Mouse (Mus musculus): ENCODE results near the gene Nebl. TPM values are rescaled to one million over a fixed set of nuclear protein-coding genes. Genes with fewer than 3 reads are reported as not detected.

The Nebl gene
- polyA plus RNA-seq, 1 experiment from 2014 or later: 13.8 TPM

DNA sequence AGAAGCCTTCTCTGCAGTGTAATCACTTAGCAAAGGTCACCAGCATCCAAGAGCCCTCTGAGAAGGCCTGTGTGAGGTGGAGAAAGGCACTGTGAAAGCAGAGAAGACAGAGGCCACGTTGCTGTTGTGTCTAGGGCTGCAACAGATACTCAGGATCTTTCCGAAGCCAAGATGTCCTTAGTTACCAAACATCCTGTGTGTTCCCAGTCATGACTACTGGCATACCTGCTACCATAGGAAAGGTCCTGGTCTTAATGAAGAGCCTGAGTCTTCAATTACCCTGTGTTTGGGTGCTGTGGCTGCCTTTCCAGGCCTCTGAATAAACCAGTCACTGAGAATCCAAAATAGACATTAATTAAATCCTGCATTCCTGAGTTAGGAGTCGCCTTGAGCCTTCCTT lies 81.5 kb downstream of the Nebl start:
- H3K4me3 ChIP-seq (replicated peaks; ENCODE audit: low read length): no peak overlapping the region
- no peak overlapping the region for H3K27ac ChIP-seq (ENCODE audit: low read length)
- no peak overlapping the region for H3K4me2 ChIP-seq (ENCODE audit: low read length)
- 0 out of 2 replicates have a peak, but pooled peaks cover 2% of the 10 kb centered on the region for H3K9me3 ChIP-seq (ENCODE audit: control insufficient read depth, low read length)
- no peaks in the 10 kb centered on the region for H3K4me1 ChIP-seq (replicated peaks; ENCODE audit: control insufficient read depth, insufficient read depth, low read length)
- 26% methylated on average over 3 of the region's 3 CpGs for WGBS
- no peaks in the 10 kb centered on the region for H3K36me3 ChIP-seq (ENCODE audit: control insufficient read depth, insufficient read depth)
- no peak overlapping the region for H3K9ac ChIP-seq (replicated peaks; ENCODE audit: low read depth, low read length)
- no peak for ATAC-seq
- H3K27me3 ChIP-seq (replicated peaks; ENCODE audit: control insufficient read depth, insufficient read depth, low read length): no peaks in the 10 kb centered on the region

DNA sequence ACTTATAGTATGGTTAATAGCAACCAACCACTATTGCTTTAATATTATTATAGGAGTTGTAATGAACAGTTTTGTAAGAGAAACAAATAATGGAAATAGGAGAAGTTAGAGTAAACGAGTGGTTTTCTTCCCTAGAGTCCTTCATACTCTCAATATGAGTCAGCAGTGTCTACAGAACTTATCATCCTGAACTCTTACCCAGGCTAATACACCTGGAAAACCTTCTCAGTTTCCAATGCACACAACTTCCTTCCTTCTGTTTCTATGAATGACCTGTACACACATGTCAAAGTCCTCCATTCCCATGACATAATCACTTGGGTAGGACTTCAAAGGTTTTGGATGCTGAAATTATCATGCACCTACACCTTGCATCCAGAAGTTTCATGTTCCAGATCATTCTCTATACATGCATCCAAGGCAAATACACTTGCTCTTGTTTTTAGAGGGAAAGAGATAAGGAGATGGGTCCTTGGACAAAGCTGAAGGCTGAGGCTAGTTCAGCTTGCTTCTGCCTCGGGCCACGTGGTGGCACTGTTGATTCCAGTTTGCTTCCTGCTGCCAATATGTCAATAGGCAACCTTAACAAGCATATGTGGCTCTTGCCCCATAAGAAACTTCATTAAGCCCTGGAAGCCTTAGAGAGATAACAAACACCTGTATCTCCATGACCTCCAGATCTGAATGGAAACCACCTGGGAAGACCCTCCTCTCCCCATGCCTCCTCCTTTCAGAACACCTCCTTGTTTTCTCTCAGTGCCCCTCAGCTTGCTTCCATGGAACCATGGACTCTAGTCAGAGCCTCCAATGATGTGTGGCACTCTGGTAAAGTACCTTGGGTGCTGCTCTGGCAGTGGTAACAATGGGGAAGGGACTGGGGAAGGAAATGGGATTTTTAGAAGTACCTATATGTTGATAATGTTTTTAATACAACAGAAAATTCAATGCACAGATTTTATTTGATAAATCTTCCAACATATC lies 86.7 kb downstream of the Nebl start:
- Histone ChIP-seq H3K4me2 (ENCODE audit: low read length) (no peak overlapping the region), H3K4me1 (replicated peaks; ENCODE audit: control insufficient read depth, insufficient read depth, low read length) (no peaks in the 10 kb centered on the region), H3K27ac (ENCODE audit: low read length) (no peak overlapping the region), H3K9me3 (ENCODE audit: control insufficient read depth, low read length) (no peaks in the 10 kb centered on the region), H3K36me3 (ENCODE audit: control insufficient read depth, insufficient read depth) (no peaks in the 10 kb centered on the region), H3K27me3 (replicated peaks; ENCODE audit: control insufficient read depth, insufficient read depth, low read length) (no peaks in the 10 kb centered on the region), H3K4me3 (replicated peaks; ENCODE audit: low read length) (no peak overlapping the region), H3K9ac (replicated peaks; ENCODE audit: low read depth, low read length) (no peak overlapping the region)
- WGBS: 33% methylated on average over 3 of the region's 3 CpGs
- ATAC-seq: peak; percentile 79

DNA sequence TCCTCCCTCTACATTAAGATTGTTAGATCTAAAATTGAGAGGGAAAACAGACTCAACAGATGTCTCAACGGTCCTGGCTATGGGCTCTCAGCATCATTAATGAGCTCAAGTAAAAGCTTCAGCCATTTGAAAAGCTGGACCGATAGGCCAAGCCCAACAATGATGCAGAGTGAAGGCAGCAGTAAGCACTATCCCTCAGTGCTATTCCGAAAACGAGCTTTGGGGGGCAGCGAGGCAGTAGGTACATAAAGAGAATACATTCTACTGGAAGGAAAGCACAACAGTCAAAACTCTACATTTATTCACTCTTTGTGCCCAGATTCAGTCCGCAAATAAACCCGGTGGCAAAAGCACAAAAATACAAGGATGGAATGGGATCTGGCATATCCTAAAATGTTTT lies 87.4 kb downstream of the Nebl start:
- no peaks in the 10 kb centered on the region for H3K27me3 ChIP-seq (replicated peaks; ENCODE audit: control insufficient read depth, insufficient read depth, low read length)
- no peak overlapping the region for H3K4me3 ChIP-seq (replicated peaks; ENCODE audit: low read length)
- WGBS: 45% methylated on average over 7 of the region's 7 CpGs
- H3K4me2 ChIP-seq (ENCODE audit: low read length): no peak overlapping the region
- no peaks in the 10 kb centered on the region for H3K36me3 ChIP-seq (ENCODE audit: control insufficient read depth, insufficient read depth)
- H3K4me1 ChIP-seq (replicated peaks; ENCODE audit: control insufficient read depth, insufficient read depth, low read length): peaks cover 2% of the 10 kb centered on the region; the same call in 1 of the 2 replicates
- no peak overlapping the region for H3K9ac ChIP-seq (replicated peaks; ENCODE audit: low read depth, low read length)
- no peak overlapping the region for H3K27ac ChIP-seq (ENCODE audit: low read length)
- ATAC-seq: no peak
- H3K9me3 ChIP-seq (ENCODE audit: control insufficient read depth, low read length): no peaks in the 10 kb centered on the region

DNA sequence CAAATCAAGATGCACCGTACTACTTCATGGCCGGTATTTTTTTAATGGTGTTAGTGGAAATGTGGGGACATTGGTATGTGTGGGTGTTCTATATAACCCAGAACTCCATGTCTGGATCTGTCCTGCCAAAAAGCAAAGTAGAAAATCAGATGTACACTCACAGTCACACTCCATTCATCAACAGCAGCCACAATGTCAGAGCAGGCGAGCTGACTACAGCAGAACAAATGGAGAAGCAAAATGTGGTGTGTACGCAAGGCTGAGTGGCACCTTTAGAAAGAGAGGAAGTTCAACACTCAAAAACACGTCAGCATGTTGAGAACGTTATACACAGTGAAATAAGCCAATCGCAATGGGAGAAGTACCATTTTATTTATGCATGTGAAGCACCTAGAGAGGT lies 88.5 kb downstream of the Nebl start:
- Histone ChIP-seq H3K9ac (replicated peaks; ENCODE audit: low read depth, low read length) (no peak overlapping the region), H3K9me3 (ENCODE audit: control insufficient read depth, low read length) (no peaks in the 10 kb centered on the region), H3K4me2 (ENCODE audit: low read length) (no peak overlapping the region), H3K36me3 (ENCODE audit: control insufficient read depth, insufficient read depth) (no peaks in the 10 kb centered on the region), H3K4me3 (replicated peaks; ENCODE audit: low read length) (no peak overlapping the region), H3K4me1 (replicated peaks; ENCODE audit: control insufficient read depth, insufficient read depth, low read length) (peaks cover 5% of the 10 kb centered on the region; the same call in 1 of the 2 replicates), H3K27ac (ENCODE audit: low read length) (no peak overlapping the region), H3K27me3 (replicated peaks; ENCODE audit: control insufficient read depth, insufficient read depth, low read length) (no peaks in the 10 kb centered on the region)
- WGBS: 88% methylated on average over 7 of the region's 7 CpGs
- no peak for ATAC-seq

DNA sequence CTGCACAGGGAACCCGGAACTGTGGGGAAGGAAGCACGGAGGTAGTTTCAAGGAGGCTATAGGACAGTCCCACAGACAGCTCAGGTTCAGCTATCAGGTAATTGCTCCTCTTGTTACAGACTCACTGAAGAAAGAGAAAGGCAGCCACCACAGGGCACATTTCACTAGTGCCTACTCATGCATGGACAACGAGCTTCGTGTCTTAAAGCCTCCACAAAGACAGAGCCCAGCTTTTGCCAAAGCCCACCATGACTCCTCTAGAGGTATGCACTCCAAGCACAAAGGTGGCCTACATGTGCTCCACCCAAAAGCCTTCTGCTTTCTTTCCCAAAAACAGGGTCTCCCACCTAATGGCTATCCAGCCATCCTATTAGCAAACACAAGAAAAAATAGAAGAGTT lies 90.4 kb downstream of the Nebl start:
- no peak overlapping the region for H3K4me2 ChIP-seq (ENCODE audit: low read length)
- WGBS: 49% methylated on average over 4 of the region's 4 CpGs
- ATAC-seq: no peak

DNA sequence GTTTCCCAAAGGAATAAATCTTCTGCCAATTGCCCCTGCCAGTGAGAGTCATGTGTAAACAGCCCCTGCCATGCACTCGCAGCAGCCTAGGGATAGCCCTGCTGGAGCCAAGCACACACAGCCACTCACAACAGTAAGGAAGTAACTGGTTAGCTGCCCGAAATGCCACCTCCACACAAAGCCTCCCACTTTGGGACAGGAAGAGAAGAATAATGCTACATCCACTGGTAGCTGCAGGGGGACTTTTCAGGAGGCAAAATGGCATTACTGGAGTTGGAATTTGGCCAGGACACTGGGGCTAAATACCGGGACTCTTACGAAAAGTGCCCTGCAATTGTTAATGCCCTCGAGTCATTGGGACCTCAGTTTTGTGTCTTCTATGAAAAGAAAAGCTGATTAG lies 92.6 kb downstream of the Nebl start:
- Histone ChIP-seq H3K27me3 (replicated peaks; ENCODE audit: control insufficient read depth, insufficient read depth, low read length) (no peaks in the 10 kb centered on the region), H3K9ac (replicated peaks; ENCODE audit: low read depth, low read length) (no peak overlapping the region), H3K4me2 (ENCODE audit: low read length) (peak overlapping the region; percentile 19; the same call in 1 of the 2 replicates), H3K4me3 (replicated peaks; ENCODE audit: low read length) (no peak overlapping the region), H3K36me3 (ENCODE audit: control insufficient read depth, insufficient read depth) (no peaks in the 10 kb centered on the region), H3K4me1 (replicated peaks; ENCODE audit: control insufficient read depth, insufficient read depth, low read length) (peaks cover 5% of the 10 kb centered on the region; the same call in 1 of the 2 replicates), H3K9me3 (ENCODE audit: control insufficient read depth, low read length) (no peaks in the 10 kb centered on the region), H3K27ac (ENCODE audit: low read length) (no peak overlapping the region)
- ATAC-seq: peak; percentile 67
- 2% methylated on average over 5 of the region's 5 CpGs for WGBS

More for the DNA sequence above, 90.4 kb downstream of the Nebl start:
- Histone ChIP-seq H3K9ac (replicated peaks; ENCODE audit: low read depth, low read length) (no peak overlapping the region), H3K4me3 (replicated peaks; ENCODE audit: low read length) (no peak overlapping the region), H3K27me3 (replicated peaks; ENCODE audit: control insufficient read depth, insufficient read depth, low read length) (no peaks in the 10 kb centered on the region), H3K9me3 (ENCODE audit: control insufficient read depth, low read length) (no peaks in the 10 kb centered on the region), H3K27ac (ENCODE audit: low read length) (no peak overlapping the region), H3K36me3 (ENCODE audit: control insufficient read depth, insufficient read depth) (no peaks in the 10 kb centered on the region), H3K4me1 (replicated peaks; ENCODE audit: control insufficient read depth, insufficient read depth, low read length) (peaks cover 5% of the 10 kb centered on the region; the same call in 1 of the 2 replicates)

DNA sequence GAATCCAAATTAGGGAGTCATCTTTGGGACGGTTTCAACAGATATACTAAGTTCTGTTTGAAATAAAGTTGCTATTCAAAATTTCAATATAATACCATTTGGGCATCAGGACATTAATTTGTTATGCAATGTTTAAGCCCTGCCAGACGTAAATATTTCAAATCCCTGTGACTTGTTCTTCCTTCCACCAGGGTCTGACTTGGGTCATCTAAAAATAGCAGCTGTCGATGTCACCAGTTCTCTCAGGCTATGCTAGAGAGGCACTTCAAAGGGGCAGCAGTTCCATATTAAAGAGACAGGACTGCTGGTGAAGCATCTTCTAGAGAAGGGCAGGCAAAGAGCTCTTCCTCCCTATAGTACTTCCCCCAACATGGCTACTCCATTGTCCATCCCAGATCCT lies 107.3 kb downstream of the Nebl start:
- ATAC-seq: no peak
- 87% methylated on average over 3 of the region's 3 CpGs for WGBS
- H3K9me3 ChIP-seq (ENCODE audit: control insufficient read depth, low read length): no peaks in the 10 kb centered on the region
- H3K4me3 ChIP-seq (replicated peaks; ENCODE audit: low read length): no peak overlapping the region
- H3K9ac ChIP-seq (replicated peaks; ENCODE audit: low read depth, low read length): no peak overlapping the region
- no peaks in the 10 kb centered on the region for H3K36me3 ChIP-seq (ENCODE audit: control insufficient read depth, insufficient read depth)
- H3K27me3 ChIP-seq (replicated peaks; ENCODE audit: control insufficient read depth, insufficient read depth, low read length): no peaks in the 10 kb centered on the region
- H3K4me1 ChIP-seq (replicated peaks; ENCODE audit: control insufficient read depth, insufficient read depth, low read length): no peaks in the 10 kb centered on the region
- no peak overlapping the region for H3K4me2 ChIP-seq (ENCODE audit: low read length)
- no peak overlapping the region for H3K27ac ChIP-seq (ENCODE audit: low read length)

DNA sequence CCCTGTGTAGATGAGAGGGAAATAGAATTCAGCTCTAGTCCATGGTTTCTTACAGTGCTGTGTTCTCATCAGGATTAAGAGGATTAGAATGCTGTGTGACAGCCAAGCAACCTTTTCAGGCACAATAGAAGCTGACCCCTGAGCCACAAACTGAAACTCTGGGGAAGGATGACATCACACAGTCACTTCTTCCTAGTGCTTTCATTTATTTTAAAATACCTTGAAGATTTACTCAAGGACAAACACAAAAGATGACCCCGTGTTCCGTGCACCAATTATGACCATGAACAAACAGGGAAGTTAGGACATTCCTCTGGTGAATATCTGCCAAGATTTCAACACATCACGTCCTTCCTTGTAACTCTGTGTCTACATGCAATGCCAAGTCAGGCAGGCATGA lies 121.0 kb downstream of the Nebl start:
- WGBS: 7% methylated on average over 3 of the region's 3 CpGs
- H3K27me3 ChIP-seq (replicated peaks; ENCODE audit: control insufficient read depth, insufficient read depth, low read length): no peaks in the 10 kb centered on the region
- 0 out of 2 replicates have a peak, but pooled peaks cover 2% of the 10 kb centered on the region for H3K4me1 ChIP-seq (replicated peaks; ENCODE audit: control insufficient read depth, insufficient read depth, low read length)
- no peaks in the 10 kb centered on the region for H3K9me3 ChIP-seq (ENCODE audit: control insufficient read depth, low read length)
- no peak for ATAC-seq
- H3K36me3 ChIP-seq (ENCODE audit: control insufficient read depth, insufficient read depth): no peaks in the 10 kb centered on the region
- H3K4me2 ChIP-seq (ENCODE audit: low read length): no peak overlapping the region
- no peak overlapping the region for H3K9ac ChIP-seq (replicated peaks; ENCODE audit: low read depth, low read length)
- no peak overlapping the region for H3K4me3 ChIP-seq (replicated peaks; ENCODE audit: low read length)
- H3K27ac ChIP-seq (ENCODE audit: low read length): no peak overlapping the region

DNA sequence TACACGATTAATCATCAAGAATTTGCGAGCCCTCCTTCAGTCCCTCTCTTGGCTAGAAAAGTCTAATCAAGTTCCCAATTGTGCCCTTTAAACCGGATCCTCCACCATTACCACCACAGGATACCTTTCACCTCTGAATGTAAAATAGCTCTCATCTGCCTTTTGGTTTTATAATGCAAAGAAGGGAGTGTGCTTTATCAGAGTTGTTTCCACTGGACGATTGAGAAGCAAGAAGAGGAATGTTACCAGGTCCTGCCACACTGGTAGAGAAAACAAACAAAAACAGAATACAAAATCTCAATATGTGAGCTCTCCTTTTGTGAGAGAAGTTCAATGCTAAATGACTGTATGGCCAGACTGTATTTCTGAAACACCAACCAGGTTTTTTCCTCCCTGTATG lies 127.7 kb downstream of the Nebl start:
- Histone ChIP-seq H3K36me3 (ENCODE audit: control insufficient read depth, insufficient read depth) (no peaks in the 10 kb centered on the region), H3K9ac (replicated peaks; ENCODE audit: low read depth, low read length) (no peak overlapping the region), H3K9me3 (ENCODE audit: control insufficient read depth, low read length) (no peaks in the 10 kb centered on the region), H3K27me3 (replicated peaks; ENCODE audit: control insufficient read depth, insufficient read depth, low read length) (no peaks in the 10 kb centered on the region), H3K27ac (ENCODE audit: low read length) (no peak overlapping the region), H3K4me1 (replicated peaks; ENCODE audit: control insufficient read depth, insufficient read depth, low read length) (no peaks in the 10 kb centered on the region), H3K4me3 (replicated peaks; ENCODE audit: low read length) (no peak overlapping the region), H3K4me2 (ENCODE audit: low read length) (no peak overlapping the region)
- ATAC-seq: no peak
- WGBS: 60% methylated on average over 4 of the region's 4 CpGs
